Mouse (Mus musculus): ENCODE results near the gene Izumo1. TPM values are rescaled to one million over a fixed set of nuclear protein-coding genes. Genes with fewer than 3 reads are reported as not detected.

Izumo1 gene
- polyA plus RNA-seq, 1 experiment from 2014 or later = 0.06 TPM

GRCm38 (mm10) chr7:45593118-45593815 lies 28.3 kb upstream of the Izumo1 start:
- no peak overlapping the region for H3K4me3 ChIP-seq (replicated peaks)
- no peak overlapping the region for H3K9ac ChIP-seq
- 21% methylated on average over 10 of the region's 10 CpGs for WGBS (ENCODE audit: insufficient replicate concordance)
- H3K4me2 ChIP-seq = no peak overlapping the region
- H3K36me3 ChIP-seq (replicated peaks) = peaks cover 1% of the 10 kb centered on the region; the same call in 1 of the 2 replicates
- H3K4me1 ChIP-seq (replicated peaks) = peaks cover 21% of the 10 kb centered on the region
- H3K27me3 ChIP-seq = no peaks in the 10 kb centered on the region
- no peak for ATAC-seq (ENCODE audit: insufficient read depth)
- no peak overlapping the region for H3K27ac ChIP-seq (replicated peaks)
- H3K9me3 ChIP-seq (replicated peaks) = no peaks in the 10 kb centered on the region

GRCm38 (mm10) chr7:45595176-45595575 lies 26.4 kb upstream of the Izumo1 start:
- ATAC-seq (ENCODE audit: insufficient read depth) = no peak
- no peak overlapping the region for H3K4me2 ChIP-seq
- WGBS (ENCODE audit: insufficient replicate concordance) = 68% methylated on average over 4 of the region's 4 CpGs

DNA sequence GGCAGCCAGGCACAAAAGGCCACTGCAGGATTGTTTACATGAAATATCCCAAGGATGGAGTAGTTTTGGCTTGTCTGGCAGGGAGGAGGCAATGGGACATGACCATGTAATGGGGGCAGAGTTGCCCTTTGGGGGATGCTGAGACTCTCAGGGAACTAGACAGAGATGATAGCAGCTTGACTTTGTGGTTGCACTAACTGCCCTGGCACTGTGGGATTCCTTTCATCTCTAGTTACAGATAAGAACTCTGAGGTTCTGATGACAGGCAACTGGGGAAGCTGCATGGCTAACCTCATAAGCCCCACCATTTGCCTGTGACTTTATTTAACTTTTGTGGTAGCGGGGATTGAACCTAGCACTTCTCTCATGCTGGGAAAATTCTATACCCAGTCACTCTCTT lies 25.5 kb upstream of the Izumo1 start:
- Histone ChIP-seq H3K9ac (no peak overlapping the region), H3K9me3 (replicated peaks) (no peaks in the 10 kb centered on the region), H3K27ac (replicated peaks) (no peak overlapping the region), H3K27me3 (no peaks in the 10 kb centered on the region), H3K4me2 (no peak overlapping the region), H3K4me3 (replicated peaks) (no peak overlapping the region), H3K36me3 (replicated peaks) (no peaks in the 10 kb centered on the region), H3K4me1 (replicated peaks) (peaks cover 11% of the 10 kb centered on the region)
- WGBS (ENCODE audit: insufficient replicate concordance) = 32% methylated on average over 1 of the region's 1 CpGs
- no peak for ATAC-seq (ENCODE audit: insufficient read depth)

More at GRCm38 (mm10) chr7:45595176-45595575, 26.4 kb upstream of the Izumo1 start:
- Histone ChIP-seq H3K27me3 (no peaks in the 10 kb centered on the region), H3K4me1 (replicated peaks) (peaks cover 12% of the 10 kb centered on the region), H3K9me3 (replicated peaks) (no peaks in the 10 kb centered on the region), H3K27ac (replicated peaks) (no peak overlapping the region), H3K36me3 (replicated peaks) (no peaks in the 10 kb centered on the region), H3K9ac (no peak overlapping the region), H3K4me3 (replicated peaks) (no peak overlapping the region)

DNA sequence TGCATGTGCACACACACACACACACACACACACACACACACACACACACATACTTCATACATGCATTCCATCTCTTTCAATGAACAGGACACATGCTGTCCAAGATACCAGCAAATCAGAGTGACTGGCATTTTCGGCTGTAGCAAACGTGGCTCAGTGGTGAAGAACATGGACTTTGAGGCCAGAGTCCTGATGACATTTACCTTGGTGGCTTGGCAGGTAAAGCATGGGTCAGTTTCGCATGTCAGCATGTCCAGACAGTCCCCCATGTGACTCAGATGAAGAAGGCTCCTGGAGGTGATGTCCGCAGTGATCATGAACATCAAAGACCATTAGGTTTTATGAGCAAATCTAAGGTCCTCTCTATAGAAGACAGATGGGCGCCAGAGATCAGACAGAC lies 24.6 kb upstream of the Izumo1 start:
- Histone ChIP-seq H3K4me1 (replicated peaks) (peaks cover 11% of the 10 kb centered on the region), H3K9me3 (replicated peaks) (no peaks in the 10 kb centered on the region), H3K4me3 (replicated peaks) (no peak overlapping the region), H3K27me3 (no peaks in the 10 kb centered on the region), H3K4me2 (no peak overlapping the region), H3K27ac (replicated peaks) (no peak overlapping the region), H3K9ac (no peak overlapping the region), H3K36me3 (replicated peaks) (no peaks in the 10 kb centered on the region)
- ATAC-seq (ENCODE audit: insufficient read depth) = no peak
- 65% methylated on average over 5 of the region's 5 CpGs for WGBS (ENCODE audit: insufficient replicate concordance)

DNA sequence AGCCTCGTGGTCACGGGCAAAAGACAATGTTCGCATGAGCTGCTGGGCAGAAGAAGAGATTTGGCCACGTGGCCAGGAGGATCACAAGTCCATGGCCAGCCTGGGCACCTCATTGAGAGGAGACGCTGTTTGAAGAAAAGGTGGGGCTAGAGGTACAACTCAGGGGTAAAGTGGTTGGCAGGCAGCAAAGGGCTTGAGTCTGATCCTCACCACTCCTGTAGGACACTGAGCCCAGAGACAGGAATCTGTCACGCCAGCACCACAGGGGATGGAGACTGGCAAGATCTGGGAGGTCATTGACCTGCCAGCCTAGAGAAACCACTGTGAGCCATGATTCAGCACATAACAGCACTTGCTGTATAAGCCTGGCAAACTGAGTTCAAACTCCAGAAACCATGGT lies 24.1 kb upstream of the Izumo1 start:
- WGBS (ENCODE audit: insufficient replicate concordance) = 73% methylated on average over 6 of the region's 6 CpGs
- no peaks in the 10 kb centered on the region for H3K27me3 ChIP-seq
- H3K4me2 ChIP-seq = no peak overlapping the region
- H3K9me3 ChIP-seq (replicated peaks) = no peaks in the 10 kb centered on the region
- peaks cover 9% of the 10 kb centered on the region for H3K4me1 ChIP-seq (replicated peaks)
- no peak overlapping the region for H3K4me3 ChIP-seq (replicated peaks)
- no peak for ATAC-seq (ENCODE audit: insufficient read depth)
- H3K9ac ChIP-seq = no peak overlapping the region
- no peak overlapping the region for H3K27ac ChIP-seq (replicated peaks)
- H3K36me3 ChIP-seq (replicated peaks) = no peaks in the 10 kb centered on the region

DNA sequence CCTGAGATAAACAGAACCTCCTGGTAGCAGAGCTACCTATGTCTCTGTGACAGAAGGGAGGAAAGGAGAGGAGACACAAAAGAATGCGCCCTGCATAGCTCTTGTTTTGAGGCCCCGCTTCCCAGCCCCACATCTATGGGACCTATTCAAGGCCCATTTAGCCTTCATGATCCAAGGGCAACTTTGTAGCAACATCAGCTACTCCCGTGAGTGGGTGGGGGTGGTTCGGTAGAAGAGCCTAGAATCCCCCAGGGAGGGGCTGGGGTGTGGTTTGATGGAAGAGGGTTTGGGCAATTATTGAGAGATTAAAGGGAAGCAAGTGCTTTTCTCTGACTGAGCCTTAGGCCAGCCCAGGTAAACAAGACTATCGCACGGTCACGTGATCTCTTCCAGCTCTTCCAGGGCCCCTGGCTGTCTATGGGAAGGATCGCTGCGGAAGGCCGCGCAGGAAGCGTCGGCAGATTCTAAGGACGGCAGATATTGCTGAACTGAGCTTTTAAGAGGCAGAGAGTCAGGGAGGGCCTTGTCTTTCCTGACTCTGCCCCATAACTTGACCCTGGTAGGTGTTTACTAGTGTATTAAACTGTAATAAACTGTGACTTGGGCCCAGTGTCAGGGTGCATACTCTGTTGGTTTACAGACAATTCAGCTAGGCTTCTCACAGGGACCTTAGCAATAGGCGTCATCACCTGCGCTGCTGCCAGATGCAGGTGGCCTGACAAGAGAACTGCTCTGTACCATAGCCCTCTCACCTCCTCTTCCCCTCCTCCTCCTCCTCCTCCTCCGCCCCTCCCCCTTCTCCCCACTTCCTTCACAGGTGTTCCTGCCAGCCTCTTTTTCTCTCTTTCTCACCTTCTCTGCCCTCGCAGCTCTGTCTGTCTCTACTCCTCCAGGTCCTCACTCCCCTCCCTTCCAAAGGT lies 22.4 kb upstream of the Izumo1 start:
- Histone ChIP-seq H3K4me1 (replicated peaks) (peaks cover 6% of the 10 kb centered on the region; the same call in 1 of the 2 replicates), H3K27me3 (no peaks in the 10 kb centered on the region), H3K9me3 (replicated peaks) (no peaks in the 10 kb centered on the region), H3K27ac (replicated peaks) (no peak overlapping the region), H3K4me3 (replicated peaks) (no peak overlapping the region), H3K4me2 (peak overlapping the region; percentile 16; the same call in 1 of the 2 replicates), H3K9ac (no peak overlapping the region), H3K36me3 (replicated peaks) (no peaks in the 10 kb centered on the region)
- ATAC-seq (ENCODE audit: insufficient read depth) = no peak
- 53% methylated on average over 18 of the region's 18 CpGs for WGBS (ENCODE audit: insufficient replicate concordance)

DNA sequence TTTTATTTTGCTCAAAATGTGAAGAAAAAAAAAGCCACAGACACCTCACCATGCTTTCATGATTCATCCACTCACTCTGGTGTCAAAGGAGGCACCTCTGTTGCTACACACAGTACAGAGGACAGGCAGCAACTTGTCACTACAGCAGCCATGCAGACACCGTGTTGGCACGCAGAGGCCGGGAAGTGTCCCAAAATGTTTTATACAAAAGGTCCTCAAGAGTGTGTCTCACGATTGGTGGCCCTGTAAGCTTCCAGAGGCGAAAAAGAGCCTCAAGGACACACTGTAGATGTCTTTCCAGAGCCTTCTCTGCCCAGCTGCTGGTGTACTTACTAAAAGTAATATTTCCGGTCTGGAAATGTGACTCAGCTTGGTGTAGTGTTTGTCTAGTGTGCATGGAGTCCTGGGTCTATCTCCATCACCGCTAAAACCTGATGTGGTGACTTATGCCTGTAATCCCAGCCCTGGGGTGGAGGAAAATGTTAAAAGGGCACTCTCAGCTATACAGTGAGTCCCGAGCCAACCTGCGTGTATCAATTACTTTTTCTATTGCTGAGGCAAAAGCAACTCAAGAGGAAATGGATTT lies 15.8 kb upstream of the Izumo1 start:
- ATAC-seq (ENCODE audit: insufficient read depth) = no peak
- H3K36me3 ChIP-seq (replicated peaks) = no peaks in the 10 kb centered on the region
- H3K4me3 ChIP-seq (replicated peaks) = no peak overlapping the region
- H3K9ac ChIP-seq = no peak overlapping the region
- H3K27me3 ChIP-seq = no peaks in the 10 kb centered on the region
- no peaks in the 10 kb centered on the region; the same call in 1 of the 2 replicates for H3K4me1 ChIP-seq (replicated peaks)
- H3K4me2 ChIP-seq = no peak overlapping the region
- H3K9me3 ChIP-seq (replicated peaks) = no peaks in the 10 kb centered on the region
- H3K27ac ChIP-seq (replicated peaks) = no peak overlapping the region
- WGBS (ENCODE audit: insufficient replicate concordance) = 65% methylated on average over 9 of the region's 9 CpGs

GRCm38 (mm10) chr7:45609511-45609910 lies 12.1 kb upstream of the Izumo1 start:
- 40% methylated on average over 1 of the region's 1 CpGs for WGBS (ENCODE audit: insufficient replicate concordance)
- no peak overlapping the region for H3K4me2 ChIP-seq
- no peak overlapping the region for H3K4me3 ChIP-seq (replicated peaks)
- no peaks in the 10 kb centered on the region for H3K9me3 ChIP-seq (replicated peaks)
- H3K4me1 ChIP-seq (replicated peaks) = no peaks in the 10 kb centered on the region; the same call in 1 of the 2 replicates
- H3K27ac ChIP-seq (replicated peaks) = no peak overlapping the region
- H3K9ac ChIP-seq = no peak overlapping the region
- no peak for ATAC-seq (ENCODE audit: insufficient read depth)
- no peaks in the 10 kb centered on the region for H3K27me3 ChIP-seq
- H3K36me3 ChIP-seq (replicated peaks) = no peaks in the 10 kb centered on the region

DNA sequence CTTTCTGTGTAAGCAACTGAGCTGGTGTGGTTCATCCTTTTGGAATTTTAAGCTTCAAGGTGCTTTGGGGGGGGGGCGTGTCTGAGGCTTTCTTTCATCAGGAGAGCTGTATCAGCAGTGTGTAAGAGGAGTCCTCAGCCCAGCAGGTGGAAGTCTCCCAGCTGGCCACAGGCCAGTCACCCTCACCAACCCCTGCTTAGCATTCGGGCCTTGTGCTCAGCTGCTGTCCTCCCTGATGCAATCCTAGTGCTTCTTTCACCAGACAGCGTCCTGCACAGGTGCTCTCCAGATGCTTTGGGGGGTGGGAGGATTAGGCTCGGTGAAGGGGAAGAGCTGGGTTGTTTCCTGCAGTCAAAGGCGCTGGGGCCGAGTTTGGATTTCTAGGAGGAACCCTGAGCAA lies 5.3 kb upstream of the Izumo1 start:
- no peaks in the 10 kb centered on the region; the same call in 1 of the 2 replicates for H3K4me1 ChIP-seq (replicated peaks)
- no peak overlapping the region for H3K27ac ChIP-seq (replicated peaks)
- 30% methylated on average over 6 of the region's 6 CpGs for WGBS (ENCODE audit: insufficient replicate concordance)
- H3K4me3 ChIP-seq (replicated peaks) = no peak overlapping the region
- peaks cover 57% of the 10 kb centered on the region for H3K27me3 ChIP-seq
- H3K4me2 ChIP-seq = no peak overlapping the region
- ATAC-seq (ENCODE audit: insufficient read depth) = no peak
- no peaks in the 10 kb centered on the region for H3K9me3 ChIP-seq (replicated peaks)
- H3K9ac ChIP-seq = no peak overlapping the region
- H3K36me3 ChIP-seq (replicated peaks) = no peaks in the 10 kb centered on the region

DNA sequence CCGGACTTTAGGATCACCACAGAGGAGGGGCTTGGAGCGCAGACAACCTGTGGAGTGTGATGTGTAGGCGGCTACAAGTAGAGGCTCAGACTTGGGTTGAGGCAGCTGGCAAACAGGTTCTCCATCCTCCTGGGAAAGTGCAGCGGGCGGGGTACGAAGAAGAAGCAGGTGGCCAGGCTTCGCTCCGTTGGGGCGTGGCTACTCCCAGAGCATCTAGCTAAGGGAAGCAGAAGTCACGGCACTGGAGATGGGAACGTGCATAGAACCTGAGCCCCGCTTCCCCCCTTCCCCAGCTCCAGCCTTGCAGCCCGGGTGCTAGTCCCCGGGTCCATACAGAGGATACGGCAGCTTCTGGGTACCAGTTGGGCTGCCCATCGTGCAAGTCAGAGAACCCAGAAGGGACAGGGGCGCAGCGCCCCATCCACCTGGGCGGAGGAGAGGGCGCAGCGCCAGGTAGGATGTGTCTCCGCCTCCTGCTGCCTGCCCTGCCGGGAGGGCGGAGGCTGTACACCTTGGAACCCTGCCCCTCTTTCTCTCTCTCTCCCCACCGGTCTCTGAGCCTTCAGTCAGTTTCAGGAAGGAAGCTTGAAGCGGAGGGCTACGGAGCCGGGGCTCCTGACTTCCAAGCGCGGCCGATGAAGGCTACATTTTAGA lies 4.4 kb upstream of the Izumo1 start, which contains the start of gene Fut1:
TSS of gene Fut1 (plus strand) at position 248 of the 654 bp plus-strand sequence.
- Histone ChIP-seq H3K4me2 (no peak within 1 kb of the TSS), H3K9ac (no peak within 1 kb of the TSS), H3K27me3 (peaks cover 57% of the 10 kb centered on the region), H3K4me1 (replicated peaks) (no peaks in the 10 kb centered on the region; the same call in 1 of the 2 replicates), H3K36me3 (replicated peaks) (no peaks in the 10 kb centered on the region), H3K9me3 (replicated peaks) (no peaks in the 10 kb centered on the region), H3K4me3 (replicated peaks) (no peak within 1 kb of the TSS), H3K27ac (replicated peaks) (no peak within 1 kb of the TSS)
- ATAC-seq (ENCODE audit: insufficient read depth) = no peak
- 8% methylated on average over 31 of the region's 31 CpGs for WGBS (ENCODE audit: insufficient replicate concordance)

Measured in liver, embryonic 15.5 days (tissue).